Mouse (Mus musculus): ENCODE measurements around the gene Krt20. TPM values are rescaled to one million over a fixed set of nuclear protein-coding genes. Genes with fewer than 3 reads are reported as not detected.

The Krt20 gene
- polyA plus RNA-seq (2017; shearing (Covaris generic)), result not detected

DNA sequence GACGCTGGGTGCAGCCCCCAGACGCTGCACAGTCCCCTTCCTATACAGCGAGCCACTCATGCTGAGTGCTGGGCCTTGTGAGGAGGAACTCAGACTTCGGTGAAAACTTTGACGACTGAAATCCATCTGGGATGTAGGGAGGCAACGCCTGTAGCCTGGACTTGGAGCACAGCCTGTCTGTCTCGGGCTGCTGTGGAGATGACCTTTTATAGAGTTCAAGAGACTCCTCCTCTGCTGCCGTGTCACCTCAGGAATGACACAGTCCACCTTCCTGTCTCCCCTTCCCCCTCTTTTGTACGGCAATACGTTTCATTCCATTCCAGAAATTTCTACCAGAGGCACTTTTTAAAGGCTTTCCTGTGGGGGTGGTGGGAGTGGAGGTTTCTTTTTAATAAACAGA, at the start of gene Krt20:
Krt20 (minus strand) TSS at position 179 of the 400 bp plus-strand sequence.
- no peak for ATAC-seq

DNA sequence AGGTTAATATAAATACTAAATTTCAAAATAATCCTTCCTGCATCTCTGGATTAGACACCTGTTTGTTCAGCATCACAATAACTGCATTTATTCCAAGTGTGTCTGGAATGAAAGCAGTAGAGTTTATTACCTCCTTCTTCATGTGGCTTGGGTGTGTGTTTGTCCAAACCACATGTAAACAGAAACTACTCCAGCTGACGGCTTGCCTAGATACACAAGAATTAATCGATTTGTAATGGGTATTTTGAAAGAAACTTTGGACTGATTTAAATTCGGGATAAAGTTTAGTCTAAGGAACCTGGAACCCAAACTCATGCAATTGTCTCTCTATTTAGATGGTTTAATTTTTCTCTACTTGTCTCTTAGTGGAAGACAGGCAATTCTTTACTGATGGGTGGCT, 37.0 kb upstream of the Krt20 start:
- ATAC-seq, result no peak

DNA sequence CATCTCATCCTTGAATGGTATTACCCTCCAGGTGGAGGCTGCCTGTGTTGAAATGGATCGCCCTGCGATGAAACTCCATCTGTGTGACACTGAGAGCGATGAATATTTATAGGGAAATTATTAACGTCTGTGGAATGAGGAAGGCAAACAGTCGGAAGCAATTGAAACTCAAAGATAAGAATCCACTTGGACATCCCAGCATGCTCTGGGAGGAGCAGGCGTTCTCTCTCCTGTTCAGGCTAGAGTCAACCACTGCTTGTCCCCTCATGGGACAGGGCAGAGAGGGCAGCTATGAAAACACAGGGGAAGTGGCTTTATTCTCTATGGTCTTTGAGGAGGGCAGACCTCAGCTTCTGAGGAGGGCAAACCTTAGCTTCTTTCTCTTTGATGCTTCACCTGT, 35.5 kb upstream of the Krt20 start:
- ATAC-seq, result no peak

DNA sequence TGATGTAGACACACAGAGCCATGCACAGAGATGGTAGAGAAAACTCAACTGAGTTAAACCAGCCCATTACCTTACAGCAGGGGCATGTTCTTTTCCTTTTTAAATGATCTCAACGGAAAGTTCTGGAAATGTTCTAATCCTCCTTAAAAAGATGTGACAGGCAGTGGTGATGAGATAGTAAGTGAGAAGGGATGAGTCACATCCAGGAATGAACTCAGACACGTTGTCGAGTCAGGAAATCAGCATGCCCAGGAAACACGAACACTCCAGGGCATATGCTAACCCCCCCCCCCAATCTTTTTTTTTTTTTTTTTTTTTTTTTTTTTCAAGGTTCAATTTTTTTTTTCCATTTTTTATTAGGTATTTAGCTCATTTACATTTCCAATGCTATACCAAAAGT, 34.5 kb upstream of the Krt20 start:
- ATAC-seq, result no peak

DNA sequence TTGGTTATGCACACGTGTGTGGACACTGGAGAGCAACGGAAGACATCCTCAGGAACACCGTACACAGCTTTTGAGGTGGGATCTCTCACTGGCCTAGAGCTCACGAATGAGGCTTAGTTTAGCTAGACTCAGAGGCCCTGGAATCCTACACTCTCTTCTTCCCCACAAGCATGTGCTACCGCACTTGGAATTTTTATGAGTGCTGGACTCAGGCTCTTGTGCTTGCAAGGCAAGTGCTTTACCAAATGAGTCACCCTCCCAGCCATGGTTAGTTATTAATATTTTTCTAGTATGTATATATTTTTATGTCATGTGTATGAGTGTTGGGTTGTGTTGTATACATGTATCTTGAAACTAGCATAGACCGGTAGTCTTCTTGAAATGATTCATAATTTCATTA, 34.0 kb upstream of the Krt20 start:
- ATAC-seq, result no peak

DNA sequence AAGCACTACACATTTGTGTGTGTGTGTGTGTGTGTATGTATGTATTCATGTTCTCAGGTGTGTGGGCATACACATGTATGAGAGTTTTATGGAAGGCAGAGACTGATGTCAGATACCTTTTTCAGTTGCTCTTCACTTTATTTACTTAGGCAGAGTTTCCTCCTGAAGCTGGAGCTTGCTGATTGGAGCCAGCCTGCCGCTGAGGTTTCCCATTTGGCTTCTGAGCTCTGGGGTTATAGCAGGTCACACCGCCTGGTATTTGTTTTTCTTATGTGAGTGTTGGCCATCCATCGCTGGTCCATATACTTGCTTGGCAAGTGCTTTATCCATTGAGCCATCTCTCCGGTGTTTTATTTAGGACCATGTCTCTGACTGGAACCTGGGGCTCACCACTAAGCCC, 31.3 kb upstream of the Krt20 start:
- ATAC-seq, result no peak

DNA sequence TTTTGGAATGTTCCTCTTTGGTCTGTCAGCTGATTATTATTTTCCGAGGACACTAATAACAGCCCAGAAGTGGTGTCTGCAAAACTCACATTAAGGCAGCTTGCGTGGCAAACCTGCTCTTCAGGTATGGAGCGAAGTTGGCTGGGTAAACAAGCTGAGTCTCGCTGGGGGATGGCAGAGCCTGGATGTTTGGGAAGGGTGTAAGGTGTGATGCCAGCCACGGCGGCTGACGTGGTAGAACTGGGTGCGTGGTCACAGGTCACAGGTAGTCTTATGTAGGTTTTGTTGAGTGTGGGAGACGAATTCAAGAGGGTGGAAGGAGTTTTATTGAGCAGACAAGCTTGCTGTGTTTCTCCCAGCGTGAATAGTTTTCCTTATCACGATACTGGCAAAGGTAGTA, 30.6 kb upstream of the Krt20 start:
- ATAC-seq, result no peak

DNA sequence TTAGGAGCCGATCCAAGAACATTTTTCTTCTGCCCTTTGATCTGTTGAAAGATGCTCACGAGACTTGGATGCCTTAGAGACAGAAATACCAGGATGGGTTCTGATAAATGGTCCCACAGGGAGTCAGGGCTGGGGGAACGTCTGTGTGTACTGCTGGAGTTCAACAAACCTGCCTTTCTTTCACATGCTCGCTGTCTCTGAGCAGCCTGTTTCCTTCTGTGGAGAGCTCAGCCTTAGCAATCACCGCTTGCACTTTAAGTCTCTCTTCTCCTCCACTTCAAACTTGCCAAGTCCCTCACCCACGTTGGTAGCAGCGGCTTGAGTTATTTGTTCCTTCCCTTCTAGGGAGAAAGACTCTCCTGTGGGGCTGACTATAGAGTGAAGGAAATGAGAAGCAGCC, 28.4 kb upstream of the Krt20 start:
- no peak for ATAC-seq

DNA sequence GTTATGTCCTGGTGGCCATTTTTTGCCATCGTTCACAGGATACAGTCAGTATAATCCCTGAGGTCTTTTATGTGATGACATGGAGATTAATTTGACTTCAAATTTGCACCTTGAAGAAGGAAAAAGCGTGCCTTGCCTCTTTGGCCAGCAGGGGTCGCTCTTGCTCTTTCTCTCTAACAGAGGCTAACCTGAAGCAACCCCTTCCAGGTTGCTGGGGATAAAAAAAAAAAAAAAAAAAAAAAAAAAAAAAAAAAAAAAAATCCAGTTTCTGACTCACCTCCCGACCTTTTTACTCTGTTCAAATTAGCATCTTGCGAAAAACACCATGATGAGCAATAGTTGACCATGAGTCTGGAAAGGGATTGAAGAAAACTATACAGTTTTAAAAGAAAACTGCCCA, 26.9 kb upstream of the Krt20 start:
- ATAC-seq, result no peak

DNA sequence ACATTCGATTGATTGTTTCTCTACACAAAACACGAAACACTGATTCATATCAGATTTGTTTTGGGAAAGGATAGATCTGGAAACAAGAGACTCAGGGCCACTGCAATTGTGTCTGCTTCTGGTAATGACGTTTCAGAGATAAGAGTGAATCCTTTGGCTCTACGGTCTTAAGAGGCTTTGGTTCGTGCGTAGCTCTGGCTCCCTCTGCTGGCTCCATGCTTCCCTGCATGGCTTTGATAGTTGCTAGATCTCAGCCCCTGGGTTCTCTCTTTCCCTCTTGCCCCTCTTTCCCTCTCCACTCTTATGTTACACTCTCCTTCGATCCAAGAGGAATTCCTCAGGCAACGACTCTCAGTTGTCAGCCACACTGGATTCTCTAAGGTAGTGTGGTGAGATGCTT, 25.2 kb upstream of the Krt20 start:
- ATAC-seq, result no peak

DNA sequence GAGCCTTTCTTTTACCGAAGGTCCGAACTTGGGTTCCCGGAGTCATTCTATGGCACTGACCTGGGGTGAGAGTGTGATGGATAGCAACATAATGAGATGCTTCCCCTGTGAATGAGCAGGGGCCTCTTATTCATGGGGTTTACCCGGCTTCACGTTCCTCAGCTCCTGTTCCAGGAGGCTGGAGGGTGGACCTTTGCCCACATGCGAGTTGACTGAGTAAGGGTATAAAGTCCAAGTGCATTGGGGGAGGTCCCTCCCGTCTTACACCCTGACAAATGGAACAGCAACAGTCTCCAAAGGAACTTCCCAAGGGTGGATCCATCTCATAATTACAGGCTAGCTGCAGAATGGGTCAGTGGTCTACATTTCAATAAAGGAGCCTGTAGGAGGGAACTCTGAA, 23.8 kb upstream of the Krt20 start:
- no peak for ATAC-seq

DNA sequence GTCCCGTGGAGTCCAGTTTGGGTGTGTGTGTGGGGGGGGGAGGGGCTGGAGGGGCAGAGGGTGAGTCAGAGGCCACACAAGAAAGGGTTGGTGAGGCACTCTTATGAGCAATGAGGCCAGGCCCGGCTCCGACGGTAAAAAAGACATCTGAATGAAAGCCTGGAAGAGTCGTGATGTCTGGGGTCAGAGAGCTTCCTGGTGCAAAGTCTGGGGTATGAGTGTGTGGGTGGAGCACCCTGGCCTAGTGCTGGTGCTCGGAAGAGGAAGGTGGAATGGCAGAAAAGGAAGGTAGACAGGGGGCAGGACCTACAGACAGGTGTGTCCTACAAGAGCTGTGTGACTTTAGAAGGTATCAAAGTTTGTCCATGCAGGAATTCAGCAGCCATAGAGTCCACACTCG, 20.9 kb upstream of the Krt20 start:
- no peak for ATAC-seq

DNA sequence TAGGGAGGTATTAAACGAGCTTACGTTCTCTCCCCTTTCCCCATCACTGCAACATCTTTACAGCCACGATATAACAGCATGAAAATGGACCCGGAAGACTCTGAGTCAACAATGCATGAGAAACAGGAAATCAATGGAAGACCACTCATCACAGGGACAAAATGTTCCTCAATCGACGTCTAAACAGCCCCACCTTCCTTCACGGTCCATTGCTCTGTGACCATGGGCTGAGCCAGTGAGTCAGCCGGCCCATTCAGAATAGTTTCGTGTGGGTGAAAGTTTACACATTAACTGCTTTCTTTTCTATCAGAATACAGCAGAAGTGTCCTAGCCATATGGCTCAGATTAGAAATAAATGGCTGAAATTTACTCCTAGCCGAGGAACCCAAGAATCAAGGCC, 16.8 kb upstream of the Krt20 start:
- ATAC-seq, result no peak

DNA sequence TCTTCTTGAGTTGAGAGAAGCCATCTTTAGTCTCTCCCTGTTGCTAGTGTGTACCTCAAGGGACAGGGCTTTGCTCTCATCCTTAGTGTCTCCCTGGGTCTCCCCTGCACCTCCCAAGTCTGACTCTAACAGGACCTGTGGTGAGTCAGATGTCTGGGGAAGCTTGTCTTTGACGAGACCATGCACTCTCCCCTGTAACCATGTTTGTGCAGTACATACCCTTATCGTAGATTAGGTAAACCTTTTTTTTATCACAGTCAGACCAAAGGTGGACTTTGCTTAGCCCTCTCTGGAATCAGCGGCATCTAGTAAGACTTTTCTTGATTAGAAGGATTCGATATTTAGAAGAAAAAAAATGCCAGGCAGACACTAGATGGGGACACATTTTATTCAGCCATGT, 16.1 kb upstream of the Krt20 start:
- no peak for ATAC-seq

DNA sequence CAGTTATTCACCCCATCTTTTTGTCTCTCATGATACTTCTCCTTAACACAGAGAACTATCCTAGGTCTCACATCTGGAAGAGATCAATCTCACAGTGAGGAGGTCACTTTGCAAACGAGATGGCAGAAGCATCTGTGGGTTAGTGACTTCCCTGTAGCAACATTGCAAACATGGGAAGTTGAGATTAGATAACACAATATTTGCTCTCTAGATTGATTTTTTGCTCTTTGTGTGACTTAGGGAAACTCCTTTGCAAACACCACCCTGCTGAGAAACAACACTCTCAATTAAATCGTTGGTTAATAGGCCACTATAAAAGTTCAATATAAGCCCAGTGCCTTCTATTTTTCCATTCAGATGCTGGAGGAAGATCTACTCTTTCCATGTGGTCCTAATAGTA, 10.8 kb upstream of the Krt20 start:
- ATAC-seq, result no peak

DNA sequence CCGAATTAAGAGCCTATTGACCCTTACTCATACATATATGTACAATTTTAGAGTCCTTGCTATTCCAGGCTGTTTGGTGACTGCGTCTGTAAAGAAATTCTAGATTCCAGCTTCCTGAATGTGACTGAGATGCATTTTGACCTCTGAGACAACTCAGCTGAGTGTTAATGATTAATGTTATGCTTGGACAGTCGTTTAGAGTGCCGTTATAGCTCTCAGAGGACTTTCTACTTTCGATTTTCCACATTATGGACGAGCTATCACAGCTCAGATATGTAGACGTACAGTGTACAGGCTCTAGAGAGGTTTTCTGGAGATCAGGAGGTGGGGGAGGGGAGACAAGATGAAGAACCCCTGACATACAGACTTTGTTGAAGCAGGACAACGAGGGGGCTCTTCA, 3.3 kb upstream of the Krt20 start:
- ATAC-seq, result no peak

DNA sequence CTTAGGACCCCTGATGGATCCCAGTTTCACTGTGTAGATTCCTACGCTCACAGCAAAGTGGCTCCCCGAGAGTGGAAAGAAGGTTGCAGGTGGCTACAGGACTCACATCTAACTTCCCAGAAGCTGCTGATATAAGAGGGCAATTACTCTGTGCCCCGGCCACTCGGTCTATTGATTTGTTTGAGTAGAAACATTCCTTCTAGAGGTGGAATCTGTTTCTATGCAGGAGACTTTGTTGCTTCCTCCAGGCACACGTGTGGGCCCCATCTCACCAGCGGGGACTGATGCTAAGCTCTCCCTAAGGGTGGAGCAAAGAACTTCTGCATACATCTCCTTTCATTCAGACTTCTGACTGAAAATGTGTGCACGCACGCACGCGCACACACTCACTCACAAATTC, 1.5 kb upstream of the Krt20 start:
- no peak for ATAC-seq

DNA sequence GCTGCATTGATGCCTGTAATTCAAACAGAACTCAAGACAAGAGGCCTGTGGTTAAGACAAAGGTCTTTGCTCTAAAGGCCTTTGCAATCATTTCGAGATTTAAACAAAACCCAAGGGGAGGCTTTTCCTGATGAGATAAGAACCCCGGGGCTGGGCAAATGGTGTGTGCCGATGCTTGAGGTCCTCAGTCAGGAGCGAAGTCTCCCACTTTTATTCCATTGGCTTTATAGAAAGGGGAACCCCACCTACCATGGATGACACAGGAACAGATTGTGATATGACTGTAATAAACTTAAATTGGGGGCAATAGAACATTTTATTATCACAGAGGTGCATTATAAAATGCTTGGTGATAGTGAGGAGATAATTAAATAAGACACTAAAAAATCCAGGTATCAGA, 1.3 kb downstream of the Krt20 start:
- no peak for ATAC-seq

DNA sequence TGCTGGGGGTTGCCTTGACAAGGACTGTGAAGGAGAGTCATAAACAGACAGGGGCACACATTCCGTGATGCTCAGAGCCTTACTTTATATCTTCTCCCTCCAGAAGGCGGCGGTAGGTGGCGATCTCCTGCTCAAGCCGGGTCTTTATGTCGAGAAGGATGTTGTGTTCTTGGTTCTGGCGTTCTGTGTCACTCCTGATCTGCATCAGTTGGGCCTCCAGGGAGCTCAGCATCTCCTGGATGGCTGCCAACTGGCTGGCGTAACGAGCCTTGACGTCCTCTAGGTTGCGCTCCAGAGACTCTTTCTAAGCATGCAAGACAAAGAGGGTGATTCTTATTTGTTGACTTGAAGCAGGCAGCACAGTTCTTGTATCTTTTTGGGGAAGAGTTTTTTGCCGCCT, 7.3 kb downstream of the Krt20 start:
- ATAC-seq, result no peak

DNA sequence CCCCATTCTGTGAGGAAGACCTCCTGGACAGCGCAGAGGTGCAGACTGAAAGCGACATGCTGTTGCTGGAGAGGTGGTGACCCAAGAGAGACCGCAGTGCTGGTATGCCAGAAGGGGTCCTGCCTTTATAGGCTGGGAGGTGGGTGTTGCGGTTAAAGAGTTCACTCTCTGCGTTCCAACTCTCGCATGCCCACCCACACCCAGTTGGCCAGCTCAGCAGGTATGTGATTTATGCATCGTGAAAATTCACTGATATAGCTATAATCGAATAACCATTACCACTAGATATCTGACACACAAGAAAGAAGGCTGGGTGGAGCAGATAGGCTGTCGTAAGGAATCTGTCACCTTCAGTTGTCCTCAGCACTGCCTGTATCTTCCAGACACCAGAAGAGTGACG, 15.8 kb downstream of the Krt20 start, which contains the start of gene Krt12:
Krt12 (minus strand) TSS at position 101 of the 400 bp plus-strand sequence.
- ATAC-seq, result no peak

DNA sequence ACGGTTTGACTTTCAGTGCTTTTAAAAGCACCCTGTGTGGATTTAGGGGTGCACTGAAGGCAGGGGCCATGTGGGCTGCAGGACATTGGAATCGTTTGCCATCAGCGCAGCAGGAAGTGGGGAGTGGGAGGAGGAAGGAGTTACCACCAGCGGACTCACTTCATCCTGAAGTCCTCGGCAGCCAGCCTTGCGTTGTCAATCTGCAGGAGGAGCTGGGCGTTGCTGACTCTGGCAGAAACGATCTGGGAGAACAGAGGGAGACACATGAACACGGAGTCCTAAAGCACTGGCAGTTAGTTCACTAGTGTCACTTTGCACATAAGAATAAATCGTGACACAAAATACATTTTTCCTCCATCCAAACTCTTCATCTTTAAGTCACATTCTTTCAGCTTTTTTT, 17.4 kb downstream of the Krt20 start:
- ATAC-seq, result no peak

DNA sequence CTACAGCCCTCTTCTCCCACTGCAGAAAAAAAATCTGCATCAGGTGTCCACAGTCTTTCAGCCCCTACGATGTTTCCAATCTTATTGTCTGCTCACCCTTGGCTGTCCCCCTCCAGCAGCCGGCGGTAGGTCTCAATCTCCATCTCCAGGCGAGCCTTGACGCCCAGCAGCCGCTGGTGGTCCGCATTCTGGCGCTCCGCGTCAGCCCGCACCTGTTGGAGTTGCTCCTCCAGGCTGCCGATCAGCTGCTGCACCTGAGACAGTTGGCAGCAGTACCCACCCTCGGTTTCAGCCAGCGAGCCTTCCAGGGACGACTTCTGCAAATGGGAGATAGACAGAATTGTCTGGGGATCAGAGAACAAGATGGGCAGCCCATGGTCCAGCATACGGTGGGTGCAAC, 20.1 kb downstream of the Krt20 start:
- ATAC-seq, result no peak

DNA sequence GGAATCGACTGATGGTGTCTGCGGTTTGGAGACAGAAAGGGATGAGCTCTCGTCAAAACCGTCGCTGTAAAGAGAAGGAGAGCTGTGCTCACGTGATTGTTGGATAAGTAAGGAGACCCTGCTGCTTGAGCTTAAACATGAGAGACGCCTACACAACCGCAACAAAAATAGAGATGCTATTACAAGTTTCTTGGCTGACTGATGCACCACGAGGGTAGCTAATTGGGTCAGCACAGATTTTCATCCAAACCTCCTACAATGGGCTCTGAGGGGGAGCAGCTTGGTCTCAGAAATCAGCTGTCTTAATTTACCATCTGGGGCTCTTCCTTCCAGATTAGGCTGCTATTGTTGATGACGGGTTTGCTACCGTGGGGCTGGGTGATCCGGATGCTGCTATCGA, 21.0 kb downstream of the Krt20 start:
- ATAC-seq, result no peak

DNA sequence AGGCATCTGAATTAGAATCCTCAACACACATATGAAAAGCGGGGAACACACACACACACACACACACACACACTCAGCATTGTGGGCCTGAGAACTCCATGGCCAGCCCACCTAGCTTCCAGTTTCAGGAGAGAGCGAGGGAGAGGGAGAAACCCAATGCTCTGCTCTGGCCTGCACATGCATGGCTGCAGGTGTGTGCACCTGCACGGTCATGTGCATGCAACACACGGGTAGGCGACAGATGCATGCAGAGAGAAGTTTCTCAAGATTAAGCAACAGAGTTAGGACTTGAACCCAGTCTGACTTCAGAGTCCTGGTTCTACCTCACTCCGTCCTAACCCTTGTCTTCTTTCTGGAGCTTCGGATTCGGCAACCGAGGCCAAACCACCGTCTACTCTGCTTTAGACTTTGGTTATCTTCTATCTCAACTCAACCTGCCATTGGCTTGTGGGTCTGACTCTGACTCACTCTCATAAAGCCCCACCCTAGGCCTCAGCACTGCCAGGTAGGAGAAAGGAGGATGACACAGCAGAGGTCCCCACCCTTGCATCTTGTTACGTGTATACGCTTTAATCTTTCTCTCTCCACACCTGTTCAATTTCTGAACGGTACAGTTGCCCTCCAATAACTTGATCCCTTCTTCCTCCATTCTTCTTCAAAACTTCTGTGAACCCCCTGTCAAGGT, 23.3 kb downstream of the Krt20 start:
- ATAC-seq, result no peak

DNA sequence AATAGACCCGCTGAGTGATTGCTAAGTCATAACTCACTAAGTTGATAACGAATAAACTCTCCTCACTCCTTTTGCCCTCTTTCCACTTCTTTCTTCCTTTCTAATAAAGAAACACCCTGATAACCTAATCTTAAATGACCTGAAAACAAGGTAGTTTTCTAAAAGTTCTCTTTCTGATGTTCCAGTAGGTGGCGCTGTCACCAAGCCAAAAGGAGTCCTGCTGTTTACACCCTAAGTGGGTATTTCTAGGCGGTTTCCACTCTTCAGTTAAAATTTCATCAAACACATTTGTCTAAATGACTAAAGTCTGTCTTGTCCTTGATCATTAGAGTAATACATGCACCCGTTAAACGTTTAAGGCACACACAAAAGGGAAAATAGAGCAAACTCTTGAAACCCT, 24.7 kb downstream of the Krt20 start:
- no peak for ATAC-seq

Data from CD4-positive, CD25-positive, alpha-beta regulatory T cell, adult 4 months (primary cell).